Mouse (Mus musculus) CD4-positive, CD25-positive, alpha-beta regulatory T cell, adult 4 months (primary cell): ENCODE measurements around the gene Recql5. TPM values are rescaled to one million over a fixed set of nuclear protein-coding genes. Genes with fewer than 3 reads are reported as not detected.
"Not testable (repeated sequence)": the region's sequence is repeated elsewhere in the genome, so short reads cannot be mapped to it uniquely, and the experiment has no call there.

Experiments used
- ATAC-seq: one replicate; pipeline ENCODE4 v1.8.0; 2017
- polyA plus RNA-seq, 2 experiments: library from polyadenylated mRNA; unstranded; fragments of 100-300 nt; shearing (Covaris generic); gene quantifications; one replicate each; pipeline ENCODE4 v1.2.1; 2017

Gene Recql5
- polyA plus RNA-seq, 2 experiments from 2014 or later, result 21.9 to 41.9 TPM

DNA sequence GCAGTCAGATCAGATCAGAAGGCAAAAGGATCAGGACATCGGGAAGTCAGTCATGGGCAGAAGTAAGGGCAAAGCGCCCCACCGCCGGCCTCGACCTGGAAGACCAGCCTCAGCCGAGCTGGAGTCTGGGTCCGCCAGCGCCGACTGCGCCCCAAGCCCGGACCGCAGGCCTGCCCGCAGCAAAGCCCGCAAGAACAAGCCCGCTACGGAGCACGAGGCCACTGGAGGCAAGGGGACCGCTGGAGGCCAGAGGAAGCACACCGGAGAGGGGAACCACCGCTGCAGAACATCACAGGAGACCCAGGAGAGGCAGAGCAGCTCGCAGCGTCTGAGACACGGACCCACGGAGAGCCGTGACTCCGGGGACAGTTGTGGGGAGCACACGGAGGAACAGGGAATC lies 74.9 kb downstream of the Recql5 start, which contains the start of gene Myo15b:
Myo15b (plus strand) TSS at position 53 of the 400 bp plus-strand sequence.
- no peak for ATAC-seq

DNA sequence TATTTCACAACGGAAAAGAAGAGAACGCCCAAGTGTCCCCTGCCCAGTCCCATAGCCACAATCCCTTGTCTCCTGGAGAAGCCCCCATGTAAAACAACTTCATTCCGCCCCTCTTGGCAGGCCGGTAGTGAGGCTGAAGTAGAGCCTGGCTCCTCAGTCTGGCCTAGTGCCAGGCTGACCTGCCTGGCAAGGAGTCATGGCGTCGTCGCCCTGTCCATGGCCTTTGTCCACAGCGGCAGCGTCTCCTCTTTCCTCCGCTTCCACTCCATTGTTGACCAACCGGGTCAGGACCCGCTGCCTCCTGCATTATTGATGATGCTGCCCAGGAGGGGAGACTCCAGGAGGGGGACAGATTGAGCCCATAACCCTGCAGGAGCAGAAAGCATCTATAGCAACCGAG lies 75.3 kb downstream of the Recql5 start:
- no peak for ATAC-seq

DNA sequence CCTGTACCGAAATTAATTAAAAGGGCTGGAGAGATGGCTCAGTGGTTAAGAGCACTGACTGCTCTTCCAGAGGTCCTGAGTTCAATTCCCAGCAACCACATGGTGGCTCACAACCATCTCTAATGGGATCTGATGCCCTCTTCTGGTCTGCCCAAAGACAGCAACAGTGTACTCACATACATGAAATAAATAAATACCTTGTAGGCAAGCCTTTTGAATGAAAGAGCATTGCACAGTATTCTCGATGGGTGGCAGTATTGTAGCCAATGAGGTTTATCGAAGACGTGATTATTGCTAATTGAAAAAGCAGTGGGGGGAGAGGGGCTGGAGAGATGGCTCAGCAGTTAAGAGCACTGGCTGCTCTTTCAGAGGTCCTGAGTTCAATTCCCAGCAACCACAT lies 76.1 kb downstream of the Recql5 start:
- ATAC-seq, result not testable (repeated sequence)

DNA sequence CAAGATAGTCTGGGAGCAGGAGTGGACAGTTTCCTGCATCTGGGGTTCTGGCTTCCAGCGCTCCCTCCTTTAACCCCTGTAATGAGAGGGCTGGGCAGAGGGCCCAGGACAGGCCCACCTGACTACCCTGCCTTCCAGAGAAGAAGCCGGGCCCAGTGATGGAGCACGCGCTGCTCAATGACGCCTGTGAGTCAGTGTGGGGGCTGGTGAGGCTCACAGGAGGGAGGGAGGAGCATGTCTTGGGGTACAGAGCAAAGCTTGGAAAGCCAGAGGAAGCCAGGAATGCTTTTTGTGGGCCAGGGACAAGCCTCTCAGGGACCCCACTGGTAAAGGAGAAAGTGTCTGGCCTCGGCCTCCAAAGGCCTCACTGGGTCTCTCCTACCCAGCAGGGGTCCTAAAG lies 78.6 kb downstream of the Recql5 start:
- no peak for ATAC-seq

DNA sequence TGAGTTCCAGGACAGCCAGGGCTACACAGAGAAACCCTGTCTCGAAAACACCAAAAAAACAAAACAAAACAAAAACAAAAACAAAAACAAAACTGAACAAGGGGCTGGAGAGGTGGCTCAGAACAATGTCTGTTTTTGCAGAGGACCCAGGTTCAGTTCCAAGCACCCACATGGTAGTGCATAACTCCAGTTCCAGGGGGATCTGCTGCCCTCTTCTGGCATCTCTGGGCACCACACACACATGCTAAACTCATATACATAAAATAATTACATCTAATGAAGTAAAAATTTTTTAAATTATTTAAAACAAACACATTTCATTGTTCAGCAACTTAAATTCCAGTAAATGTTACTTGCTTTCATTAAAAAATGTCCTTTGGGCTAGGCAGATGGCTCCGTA lies 87.5 kb downstream of the Recql5 start:
- no peak for ATAC-seq

DNA sequence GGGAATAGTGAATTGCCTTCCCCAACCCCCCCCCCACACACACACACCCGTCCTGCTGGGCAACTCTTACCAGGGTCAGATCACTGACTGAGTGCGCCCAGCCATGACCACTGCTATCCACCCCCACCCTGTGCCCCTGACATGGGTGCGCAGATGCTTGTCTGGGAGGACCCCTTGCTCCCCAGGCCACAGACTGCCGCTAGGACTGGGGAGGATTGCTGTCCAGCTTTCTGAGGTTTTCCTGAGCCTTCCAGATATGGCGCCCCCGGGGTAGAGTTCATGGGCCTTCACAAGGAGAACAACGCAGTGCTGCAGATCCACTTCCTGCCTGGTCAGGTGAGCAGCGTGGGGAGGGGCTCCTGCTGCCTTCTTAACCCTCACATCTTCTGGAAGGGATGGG lies 89.0 kb downstream of the Recql5 start:
- ATAC-seq, result no peak

DNA sequence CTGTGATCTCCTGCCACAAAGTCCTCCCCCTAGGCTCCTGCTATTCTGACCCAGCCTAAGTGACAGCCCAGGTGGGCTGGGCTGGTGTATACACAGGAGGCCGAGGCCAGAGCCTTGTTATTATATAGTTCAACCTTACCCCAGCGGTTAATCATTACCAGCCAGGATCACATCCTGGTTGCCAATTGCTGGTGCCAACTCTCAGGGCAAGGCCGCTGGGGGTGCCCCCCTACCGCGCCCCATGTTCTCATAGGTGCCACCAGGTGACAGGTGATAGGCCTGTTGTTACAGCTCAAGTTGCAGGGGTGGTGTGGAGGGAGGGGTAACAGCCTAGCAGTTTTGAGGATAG lies 89.4 kb downstream of the Recql5 start:
- ATAC-seq, result no peak

DNA sequence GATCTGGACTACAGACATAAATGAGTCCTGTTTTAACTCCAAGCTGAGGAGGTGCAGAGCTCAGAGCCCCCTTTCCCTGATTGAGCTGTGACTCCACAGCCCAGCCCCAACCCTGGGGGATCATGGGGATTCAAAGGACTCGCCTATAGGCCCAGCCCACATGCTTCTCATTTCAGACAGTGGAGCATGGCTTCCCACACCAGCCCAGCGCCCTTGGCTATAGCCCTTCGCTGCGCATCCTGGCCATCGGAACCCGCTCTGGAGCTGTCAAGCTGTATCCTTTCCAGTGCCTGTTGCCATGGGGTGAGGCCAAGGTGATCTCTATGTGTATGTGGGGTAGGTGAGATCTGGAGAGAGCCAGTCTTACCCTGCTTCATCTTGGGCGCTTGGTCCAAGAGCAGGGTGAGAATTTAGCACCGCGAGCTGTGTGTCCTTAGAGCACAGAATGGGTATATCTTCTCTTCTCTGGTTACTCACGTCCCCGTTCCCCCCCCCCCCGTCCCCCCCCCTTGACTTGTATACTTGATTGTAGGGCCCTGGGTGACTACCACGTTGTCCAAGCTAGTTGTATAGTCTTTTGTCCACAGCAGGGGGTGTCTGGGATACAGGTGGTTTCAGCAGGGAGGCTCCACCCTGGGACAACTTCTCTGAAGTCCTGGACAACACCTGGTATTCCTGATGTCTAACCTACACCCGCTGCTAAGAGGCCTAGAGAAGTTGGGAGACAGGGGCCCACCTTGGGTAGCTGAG lies 90.0 kb downstream of the Recql5 start:
- no peak for ATAC-seq

Other genes with a start within 250 kb of the Recql5 start
- gene Grb2, start 224.9 kb downstream of the Recql5 start, polyA plus RNA-seq, result 10 to 100 TPM; 28.8 to 30.9 TPM
- gene Tmem94, start 168.0 kb downstream of the Recql5 start, polyA plus RNA-seq, result 10 to 100 TPM in 1 of 2 experiments, 1 to 10 TPM in 1; 8.5 to 17.5 TPM
- under 1 TPM; 0.69 to 0.85 TPM for gene Caskin2, start 119.8 kb downstream of the Recql5 start, polyA plus RNA-seq
- gene Tsen54, start 118.8 kb downstream of the Recql5 start, polyA plus RNA-seq, result 10 to 100 TPM; 11.0 to 16.2 TPM
- 10 to 100 TPM in 1 of 2 experiments, 1 to 10 TPM in 1; 7.9 to 11.1 TPM for gene Llgl2, start 109.4 kb downstream of the Recql5 start, polyA plus RNA-seq
- gene Myo15b, start 75.1 kb downstream of the Recql5 start, polyA plus RNA-seq, result not detected
- gene Smim5, start 33.5 kb downstream of the Recql5 start, polyA plus RNA-seq, result 1 to 10 TPM in 1 of 2 experiments, under 1 TPM in 1; 0.94 to 1.5 TPM
- 1 to 10 TPM; 1.9 to 2.8 TPM for gene Smim6, start 21.5 kb downstream of the Recql5 start, polyA plus RNA-seq
- 10 to 100 TPM; 42.0 to 46.9 TPM for gene Sap30bp, start 195 bp downstream of the Recql5 start, polyA plus RNA-seq
- gene Itgb4, start 41.2 kb upstream of the Recql5 start, polyA plus RNA-seq, result not detected
- gene Galk1, start 79.2 kb upstream of the Recql5 start, polyA plus RNA-seq, result 10 to 100 TPM; 13.1 to 18.4 TPM
- 1,000 to 10,000 TPM; 1,562 to 1,754 TPM for gene H3f3b, start 94.5 kb upstream of the Recql5 start, polyA plus RNA-seq
- 10 to 100 TPM; 10.4 to 16.1 TPM for gene Unk, start 96.8 kb upstream of the Recql5 start, polyA plus RNA-seq
- 100 to 1,000 TPM in 1 of 2 experiments, 10 to 100 TPM in 1; 73.8 to 138 TPM for gene Unc13d, start 144.5 kb upstream of the Recql5 start, polyA plus RNA-seq
- 100 to 1,000 TPM; 133 to 265 TPM for gene Wbp2, start 153.5 kb upstream of the Recql5 start, polyA plus RNA-seq
- not detected for gene Trim47, start 193.7 kb upstream of the Recql5 start, polyA plus RNA-seq
- 10 to 100 TPM; 14.4 to 17.9 TPM for gene Trim65, start 197.7 kb upstream of the Recql5 start, polyA plus RNA-seq
- gene Mrpl38, start 205.4 kb upstream of the Recql5 start, polyA plus RNA-seq, result 10 to 100 TPM; 22.7 to 25.5 TPM
- gene Fbf1, start 234.7 kb upstream of the Recql5 start, polyA plus RNA-seq, result 1 to 10 TPM; 2.8 to 5.2 TPM